Mouse (Mus musculus) brain, embryonic 14.5 days (tissue): ENCODE results near the gene Ppp1r10.

Experiments used
- CTCF ChIP-seq: fragments of 200-500 bp; IDR thresholded peaks from 2 replicates; pipeline ENCODE4 v1.5.1; 2012; ENCODE audit warnings: inconsistent platforms, mild to moderate bottlenecking, moderate library complexity, borderline replicate concordance; ENCODE audit not compliant: insufficient read depth, insufficient read length; ENCODE audit errors: extremely low read depth
- POLR2A ChIP-seq: fragments of 200-500 bp; IDR thresholded peaks from 2 replicates; pipeline ENCODE4 v1.6.1; 2012; ENCODE audit warnings: mild to moderate bottlenecking, inconsistent platforms, borderline replicate concordance; ENCODE audit not compliant: poor library complexity, insufficient read depth, insufficient read length, severe bottlenecking; ENCODE audit errors: extremely low read depth

- TF ChIP-seq CTCF (no peak), POLR2A (no peak)
These were observed 46.7 kb upstream of the Ppp1r10 start for GRCm38 (mm10) chr17:35869346-35870067.
